Mouse (Mus musculus) central nervous system, embryonic 18 days (tissue): ENCODE measurements around the gene Bphl. TPM values are rescaled to one million over a fixed set of nuclear protein-coding genes. Genes with fewer than 3 reads are reported as not detected.

Experiments used
- polyA plus RNA-seq: library from polyadenylated mRNA; depleted of rRNA; stranded (reverse); fragments of >200 nt; gene quantifications from 2 replicates; pipeline ENCODE4 v1.2.3, GENCODE M21; 2012; rRNA removed

Gene Bphl
- polyA plus RNA-seq: 30.4 and 35.4 TPM in 2 replicates

DNA sequence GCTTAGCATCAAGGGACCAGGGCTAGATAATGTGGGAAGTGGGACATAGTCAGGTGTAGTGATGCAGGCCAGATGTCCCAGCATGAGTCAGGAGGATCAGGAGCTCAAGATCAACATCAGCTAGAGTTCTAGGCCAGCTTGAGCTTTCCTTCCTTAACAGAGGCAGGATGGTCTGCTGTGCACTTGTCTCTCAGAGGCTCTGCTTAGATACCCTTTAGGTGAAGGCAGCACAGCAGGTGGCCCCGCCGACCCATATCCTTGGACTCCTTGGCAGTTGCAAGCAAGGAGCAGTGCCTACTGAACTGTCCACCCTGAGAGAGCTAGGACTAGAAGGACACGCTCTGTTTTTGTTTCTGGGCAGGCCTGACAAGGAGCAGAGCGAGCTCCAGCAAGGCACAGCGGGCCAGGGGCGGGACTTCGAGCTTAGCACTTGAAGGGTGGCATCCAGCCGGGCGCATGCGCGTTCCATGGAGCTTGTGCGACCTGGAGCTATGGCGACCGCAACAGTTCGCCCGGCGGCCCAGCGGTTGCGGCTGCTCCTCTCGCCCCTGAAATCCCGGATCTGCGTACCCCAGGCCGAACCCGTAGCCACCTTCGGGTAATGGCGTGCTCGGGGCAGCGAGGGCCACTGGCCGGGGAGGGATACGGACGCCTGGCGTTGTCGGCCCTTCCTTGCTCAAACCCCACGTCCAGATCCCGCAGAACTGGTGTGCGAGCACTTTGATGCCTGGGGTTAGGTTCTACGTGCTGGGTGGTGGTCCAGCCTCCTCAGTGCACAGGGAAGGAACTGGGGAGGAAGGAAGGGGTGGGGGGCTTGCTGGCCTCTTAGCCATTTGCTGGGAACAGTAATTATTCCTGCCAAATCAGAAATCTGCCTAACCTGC lies at the start of gene Bphl:
Bphl (plus strand) TSS at position 426 of the 884 bp plus-strand sequence.

DNA sequence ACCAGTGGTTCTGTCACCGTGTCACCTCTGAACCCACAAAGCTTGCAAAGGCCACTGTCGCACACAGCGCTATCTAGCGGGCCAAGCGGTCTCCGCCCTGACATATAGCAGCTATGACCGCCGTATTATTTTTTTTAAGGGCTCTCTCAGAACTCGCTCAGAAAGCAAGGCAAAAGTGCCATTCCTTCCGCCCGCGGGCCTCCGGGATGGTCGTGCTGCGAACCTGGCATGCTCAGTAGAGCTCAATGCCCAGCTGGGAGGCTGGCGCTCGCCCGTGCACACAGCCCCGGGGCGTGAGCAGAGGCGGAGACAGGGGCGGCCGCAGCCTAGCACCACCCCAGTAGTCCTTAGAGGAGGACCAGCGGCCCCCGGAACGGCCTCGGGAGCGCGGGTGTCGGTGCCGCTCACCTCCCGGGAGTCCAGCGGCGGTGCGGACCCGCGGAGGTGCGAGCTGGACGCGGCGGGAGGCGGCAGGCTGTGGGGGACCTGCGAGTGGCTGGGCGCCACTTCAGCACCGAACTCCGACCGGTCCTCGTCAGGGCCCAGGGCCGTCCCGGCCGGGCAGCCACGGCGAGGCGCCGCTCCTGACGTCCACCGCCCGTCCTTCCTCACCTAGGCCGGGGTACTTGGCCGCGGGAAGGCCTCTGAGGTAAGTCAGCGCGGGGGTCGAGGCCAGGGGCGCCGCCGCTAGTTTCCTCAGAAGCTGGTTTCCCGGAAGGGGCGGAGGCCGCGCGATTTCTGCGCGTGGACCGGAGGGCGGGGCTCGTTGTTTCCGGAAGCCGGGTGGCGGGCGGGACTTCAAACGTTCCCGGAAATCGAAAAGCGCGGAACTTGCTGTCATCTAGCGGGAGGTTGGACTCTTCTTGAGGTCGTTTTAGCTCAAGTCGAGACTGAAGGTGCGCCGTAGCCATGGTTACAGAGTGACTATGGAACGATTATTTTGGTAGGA lies 35.1 kb upstream of the Bphl start, which contains the start of the genes Ripk1 and Serpinb6a:
Ripk1 (plus strand) TSS at position 306 of the 949 bp plus-strand sequence.
Serpinb6a (minus strand) TSS at position 737 of the 949 bp plus-strand sequence.

GRCm38 (mm10) chr13:34077492-34078271 lies 40.3 kb downstream of the Bphl start, which contains the start of gene Tubb2a:
Gene Tubb2a, minus strand, starts transcription at chr13:34078007.

Other genes with a start within 250 kb of the Bphl start
- 0.05 TPM in 2 replicates for gene Serpinb6e, start 194.2 kb upstream of the Bphl start, polyA plus RNA-seq
- gene Serpinb6c, start 131.9 kb upstream of the Bphl start, polyA plus RNA-seq: 0.31 and 0.35 TPM in 2 replicates
- 4.2 and 5.7 TPM in 2 replicates for gene Nqo2, start 72.9 kb upstream of the Bphl start, polyA plus RNA-seq
- 3.3 and 3.8 TPM in 2 replicates for gene Ripk1, start 35.2 kb upstream of the Bphl start, polyA plus RNA-seq
- 38.0 and 39.3 TPM in 2 replicates for gene Serpinb6a, start 34.8 kb upstream of the Bphl start, polyA plus RNA-seq
- gene Tubb2a, start 40.4 kb downstream of the Bphl start, polyA plus RNA-seq: 5,552 and 5,589 TPM in 2 replicates
- gene Tubb2b, start 92.9 kb downstream of the Bphl start, polyA plus RNA-seq: 9,323 and 9,673 TPM in 2 replicates
- gene Psmg4, start 125.4 kb downstream of the Bphl start, polyA plus RNA-seq: 136 TPM in 2 replicates